Mouse (Mus musculus) hindbrain, embryonic 16.5 days (tissue): ENCODE results near the gene Arhgap40. TPM values are rescaled to one million over a fixed set of nuclear protein-coding genes. Genes with fewer than 3 reads are reported as not detected.

Source experiments
- ATAC-seq: fragments of 200-750 bp; cut with Nextera tagmentation; 2 replicates; pipeline ENCODE4 v1.8.0; 2017; ENCODE audit warnings: moderate TSS enrichment, moderate library complexity
- H3K27ac ChIP-seq: fragments of 300-500 bp; sonication (generic); 2 replicates; pipeline ENCODE4 v1.5.1; 2014; ENCODE audit warnings: low read depth, mild to moderate bottlenecking, control low read depth, low read length, moderate library complexity
- H3K27me3 ChIP-seq: fragments of 300-500 bp; sonication (generic); replicated peaks from 2 replicates; pipeline ENCODE4 v1.6.1; 2014; ENCODE audit warnings: low read length; ENCODE audit not compliant: control insufficient read depth, insufficient read depth
- H3K36me3 ChIP-seq: fragments of 300-500 bp; sonication (generic); 2 replicates; pipeline ENCODE4 v1.6.1; 2014; ENCODE audit warnings: mild to moderate bottlenecking, low read length, moderate library complexity, mixed read lengths; ENCODE audit not compliant: control insufficient read depth, insufficient read depth
- H3K4me1 ChIP-seq: fragments of 300-500 bp; sonication (generic); 2 replicates; pipeline ENCODE4 v1.6.1; 2014; ENCODE audit warnings: low read depth, low read length; ENCODE audit not compliant: control insufficient read depth, insufficient read depth
- H3K4me2 ChIP-seq: fragments of 300-500 bp; sonication (generic); 2 replicates; pipeline ENCODE4 v1.6.1; 2014; ENCODE audit warnings: mild to moderate bottlenecking, low read length, control low read depth, moderate library complexity
- H3K4me3 ChIP-seq: fragments of 300-500 bp; sonication (generic); 2 replicates; pipeline ENCODE4 v1.5.1; 2014; ENCODE audit warnings: mild to moderate bottlenecking, low read length, control low read depth, moderate library complexity
- H3K9ac ChIP-seq: fragments of 300-500 bp; sonication (generic); 2 replicates; pipeline ENCODE4 v1.6.1; 2014; ENCODE audit warnings: low read depth, mild to moderate bottlenecking, control low read depth, low read length, moderate library complexity
- H3K9me3 ChIP-seq: fragments of 300-500 bp; sonication (generic); 2 replicates; pipeline ENCODE4 v1.6.1; 2014; ENCODE audit warnings: mild to moderate bottlenecking, low read length, moderate library complexity; ENCODE audit not compliant: control insufficient read depth
- WGBS: fragments of 180-500 bp; shearing (Covaris S2); extraction: QIAGEN DNeasy Blood & Tissue Kit; methylation state at CpG from one replicate; pipeline ENCODE4 v1.1.7; 2014; 5-methylcytosine and 5-hydroxymethylcytosine counted together
- polyA plus RNA-seq: library from polyadenylated mRNA; unstranded; fragments of >200 nt; fragmentation: Nextera tagmentation; extraction: Ambion mirVana; gene quantifications from 2 replicates; pipeline ENCODE4 v1.2.1, GENCODE M21; 2015

Gene Arhgap40
- polyA plus RNA-seq, 1 experiment from 2014 or later = 1.1 TPM

DNA sequence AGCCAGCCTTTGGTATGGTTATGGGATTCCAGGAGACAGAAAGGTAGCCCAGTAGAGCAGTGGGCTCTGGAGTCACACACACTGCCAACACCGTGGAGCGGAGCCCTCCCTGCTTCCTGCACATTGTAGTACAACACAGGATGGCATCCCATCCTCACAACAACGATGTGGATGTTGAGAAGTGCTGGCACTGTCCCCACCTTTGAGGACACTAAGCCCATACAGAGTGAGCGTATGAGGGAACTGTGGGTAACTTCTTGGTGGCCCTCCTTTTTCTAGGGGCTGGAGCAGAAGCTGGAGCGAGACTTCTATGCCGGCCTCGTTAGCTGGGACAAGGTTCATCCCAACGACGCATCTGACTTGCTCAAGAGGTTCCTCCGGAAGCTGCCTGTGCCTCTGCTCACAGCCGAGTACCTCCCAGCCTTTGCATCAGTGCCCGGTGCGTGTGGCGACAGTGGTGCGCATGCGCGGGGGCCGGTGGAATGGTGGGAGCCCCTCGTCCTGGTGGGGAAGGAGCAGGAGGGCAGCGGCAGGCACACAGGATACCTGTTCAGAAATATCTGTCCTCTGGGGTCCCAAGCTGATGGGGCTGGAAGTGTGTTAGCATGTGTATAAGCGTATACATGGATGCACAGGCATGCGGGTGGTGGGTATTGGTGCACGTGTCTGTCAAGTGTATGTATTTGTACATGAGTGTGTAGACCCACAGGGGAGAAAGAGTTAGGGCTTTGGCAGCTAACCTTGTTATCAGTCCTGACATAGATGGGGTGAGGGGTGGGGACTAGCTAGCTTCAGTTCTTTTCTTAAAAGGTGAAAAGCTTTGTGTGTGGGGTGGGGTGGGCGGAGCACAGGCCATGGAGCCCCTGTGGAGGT lies 27.1 kb downstream of the Arhgap40 start:
- Histone ChIP-seq H3K9me3 (no peaks in the 10 kb centered on the region), H3K4me3 (peak overlapping the region; percentile 28)

DNA sequence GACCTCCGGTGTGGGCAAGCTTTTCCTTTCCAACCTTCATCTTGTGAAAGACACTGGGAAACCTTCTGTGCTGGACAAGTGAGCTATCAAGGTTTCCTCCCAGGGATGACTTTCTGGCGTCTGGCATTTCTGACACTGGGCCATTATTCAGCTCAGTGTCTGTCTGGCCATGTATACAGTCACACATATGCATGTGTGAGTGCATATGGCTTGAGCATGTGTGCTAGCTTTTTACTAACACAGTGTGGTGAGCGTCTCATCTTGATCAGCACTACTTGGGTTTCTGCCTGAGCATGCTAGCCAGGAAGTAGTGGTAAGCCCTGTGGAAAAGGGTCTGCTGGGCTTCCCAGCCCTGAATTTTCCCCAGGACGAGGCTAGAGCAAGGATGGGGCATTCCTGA lies 28.7 kb downstream of the Arhgap40 start:
- Histone ChIP-seq H3K9ac (no peak overlapping the region), H3K4me2 (no peak overlapping the region), H3K4me3 (no peak overlapping the region), H3K9me3 (no peaks in the 10 kb centered on the region), H3K4me1 (no peaks in the 10 kb centered on the region), H3K27me3 (no peaks in the 10 kb centered on the region), H3K27ac (no peak overlapping the region), H3K36me3 (no peaks in the 10 kb centered on the region)
- no peak for ATAC-seq
- 57% methylated on average over 4 of the region's 4 CpGs for WGBS

More for the DNA sequence above, 27.1 kb downstream of the Arhgap40 start:
- Histone ChIP-seq H3K9ac (peak overlapping the region; percentile 51), H3K4me1 (no peaks in the 10 kb centered on the region), H3K4me2 (peak overlapping the region; percentile 56), H3K27ac (no peak overlapping the region), H3K36me3 (no peaks in the 10 kb centered on the region), H3K27me3 (no peaks in the 10 kb centered on the region)
- WGBS = 48% methylated on average over 24 of the region's 24 CpGs
- peak; percentile 76 for ATAC-seq

GRCm38 (mm10) chr2:158545266-158545665 lies 32.7 kb downstream of the Arhgap40 start:
- Histone ChIP-seq H3K27me3 (no peaks in the 10 kb centered on the region), H3K4me3 (no peak overlapping the region), H3K27ac (no peak overlapping the region), H3K4me1 (no peaks in the 10 kb centered on the region; the same call in 1 of the 2 replicates), H3K36me3 (no peaks in the 10 kb centered on the region), H3K9ac (no peak overlapping the region), H3K4me2 (no peak overlapping the region), H3K9me3 (no peaks in the 10 kb centered on the region)
- WGBS = 75% methylated on average over 2 of the region's 2 CpGs
- ATAC-seq = no peak

DNA sequence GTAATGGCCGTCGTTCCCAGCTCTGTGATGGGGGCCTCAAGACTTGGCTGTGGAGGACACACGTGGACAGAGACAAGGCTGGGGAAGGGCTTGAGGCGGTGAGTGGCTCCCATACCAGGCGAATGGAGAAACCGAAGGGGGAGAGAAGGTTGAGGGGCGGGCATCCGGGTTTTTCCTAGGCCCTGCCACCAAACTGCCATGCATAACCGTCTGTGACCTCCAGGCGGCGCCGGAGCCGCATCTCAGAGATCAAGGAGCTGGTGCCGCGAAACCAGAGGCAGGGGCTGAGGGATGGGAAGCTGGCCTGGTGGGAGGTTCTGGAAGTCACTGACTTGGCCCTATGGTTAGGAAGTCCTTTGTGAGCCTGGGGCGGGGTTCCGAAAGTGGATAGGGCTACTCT lies 34.2 kb downstream of the Arhgap40 start:
- Histone ChIP-seq H3K36me3 (no peaks in the 10 kb centered on the region), H3K4me2 (peak overlapping the region; percentile 38; the same call in 1 of the 2 replicates), H3K9me3 (no peaks in the 10 kb centered on the region), H3K9ac (peak overlapping the region; percentile 56), H3K27ac (no peak overlapping the region), H3K4me1 (no peaks in the 10 kb centered on the region; the same call in 1 of the 2 replicates), H3K4me3 (no peak overlapping the region), H3K27me3 (0 out of 2 replicates have a peak, but pooled peaks cover 4% of the 10 kb centered on the region)
- WGBS = 4% methylated on average over 17 of the region's 17 CpGs
- peak; percentile 75 for ATAC-seq

DNA sequence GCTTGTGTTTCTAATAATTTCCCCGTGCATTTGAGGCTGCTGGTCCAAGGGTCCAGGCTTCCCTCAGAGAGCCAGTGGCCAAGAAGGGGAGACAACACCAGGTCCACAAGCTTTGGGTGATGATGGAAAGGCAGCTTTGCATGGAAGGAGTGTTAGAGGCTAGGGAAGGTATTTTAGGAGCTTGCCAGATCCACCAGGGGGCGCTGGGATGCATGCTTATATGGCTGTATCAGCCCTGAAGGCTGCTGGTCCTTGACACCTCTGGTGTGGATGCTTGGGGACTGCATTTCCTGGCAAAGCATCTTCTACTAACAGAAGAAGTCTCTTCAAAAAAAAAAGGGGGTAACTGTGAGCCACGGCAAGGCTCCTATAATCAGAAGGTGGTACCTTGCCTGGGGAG lies 37.5 kb downstream of the Arhgap40 start:
- H3K27ac ChIP-seq = no peak overlapping the region
- H3K4me1 ChIP-seq = no peaks in the 10 kb centered on the region; the same call in none of the 2 replicates
- no peak overlapping the region for H3K9ac ChIP-seq
- no peaks in the 10 kb centered on the region for H3K36me3 ChIP-seq
- H3K4me3 ChIP-seq = no peak overlapping the region
- no peak overlapping the region for H3K4me2 ChIP-seq
- H3K9me3 ChIP-seq = no peaks in the 10 kb centered on the region
- ATAC-seq = no peak
- 2% methylated on average over 3 of the region's 3 CpGs for WGBS
- H3K27me3 ChIP-seq = peaks cover 6% of the 10 kb centered on the region; the same call in 1 of the 2 replicates

GRCm38 (mm10) chr2:158554366-158554765 lies 41.8 kb downstream of the Arhgap40 start:
- no peak overlapping the region for H3K27ac ChIP-seq
- H3K9me3 ChIP-seq = no peaks in the 10 kb centered on the region
- H3K4me1 ChIP-seq = peaks cover 9% of the 10 kb centered on the region
- no peak for ATAC-seq
- no peak overlapping the region for H3K9ac ChIP-seq
- no peak overlapping the region for H3K4me2 ChIP-seq
- H3K4me3 ChIP-seq = no peak overlapping the region
- H3K27me3 ChIP-seq = peaks cover 6% of the 10 kb centered on the region; the same call in 1 of the 2 replicates
- WGBS = 25% methylated on average over 10 of the region's 10 CpGs
- no peaks in the 10 kb centered on the region for H3K36me3 ChIP-seq

DNA sequence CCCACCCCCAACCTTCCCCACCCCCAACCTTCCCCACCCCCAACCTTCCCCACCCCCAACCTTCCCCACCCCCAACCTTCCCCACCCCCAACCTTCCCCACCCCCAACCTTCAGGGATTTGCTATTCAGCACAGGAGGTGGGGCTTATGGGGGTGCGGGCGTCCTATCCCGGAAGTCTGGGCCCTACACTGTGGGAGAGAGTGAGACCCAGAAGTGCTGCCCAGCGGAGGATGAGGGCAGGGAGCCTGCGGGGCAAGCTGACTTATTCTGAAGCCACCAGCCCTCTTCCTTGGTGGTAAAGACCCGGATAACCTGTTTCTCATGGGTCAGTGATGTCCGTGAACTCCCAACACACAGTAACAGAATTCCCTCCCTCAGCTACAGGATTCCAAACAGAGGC lies 42.7 kb downstream of the Arhgap40 start:
- H3K9ac ChIP-seq = peak overlapping the region; percentile 17; the same call in 1 of the 2 replicates
- H3K4me2 ChIP-seq = peak overlapping the region; percentile 61
- no peaks in the 10 kb centered on the region for H3K9me3 ChIP-seq
- peaks cover 13% of the 10 kb centered on the region for H3K4me1 ChIP-seq
- H3K4me3 ChIP-seq = no peak overlapping the region
- ATAC-seq = no peak
- peaks cover 6% of the 10 kb centered on the region; the same call in 1 of the 2 replicates for H3K27me3 ChIP-seq
- WGBS = 5% methylated on average over 7 of the region's 7 CpGs
- H3K36me3 ChIP-seq = no peaks in the 10 kb centered on the region
- H3K27ac ChIP-seq = no peak overlapping the region

GRCm38 (mm10) chr2:158555812-158556211 lies 43.2 kb downstream of the Arhgap40 start:
- WGBS = 1% methylated on average over 8 of the region's 8 CpGs
- Histone ChIP-seq H3K27me3 (peaks cover 4% of the 10 kb centered on the region; the same call in 1 of the 2 replicates), H3K9me3 (no peaks in the 10 kb centered on the region), H3K4me1 (peaks cover 15% of the 10 kb centered on the region), H3K9ac (peak overlapping the region; percentile 36; the same call in 1 of the 2 replicates), H3K27ac (peak overlapping the region; percentile 46), H3K4me2 (peak overlapping the region; percentile 61), H3K36me3 (no peaks in the 10 kb centered on the region), H3K4me3 (peak overlapping the region; percentile 35)
- ATAC-seq = peak; percentile 19; the same call in 1 of the 2 replicates

GRCm38 (mm10) chr2:158556225-158556624 lies 43.6 kb downstream of the Arhgap40 start:
- peak; percentile 46; the same call in 1 of the 2 replicates for ATAC-seq
- Histone ChIP-seq H3K9ac (peak overlapping the region; percentile 36; the same call in 1 of the 2 replicates), H3K4me3 (peak overlapping the region; percentile 35), H3K36me3 (no peaks in the 10 kb centered on the region), H3K27me3 (peaks cover 2% of the 10 kb centered on the region; the same call in 1 of the 2 replicates), H3K4me2 (peak overlapping the region; percentile 61), H3K4me1 (peaks cover 19% of the 10 kb centered on the region), H3K9me3 (no peaks in the 10 kb centered on the region), H3K27ac (peak overlapping the region; percentile 46)
- WGBS = under 1% methylated on average over 20 of the region's 20 CpGs
